Mouse (Mus musculus) C2C12 (cell line): Measurements from ENCODE around the gene Zfp655. TPM values are rescaled to one million over a fixed set of nuclear protein-coding genes. Genes with fewer than 3 reads are reported as not detected.

Experiments used
- H3K27me3 ChIP-seq: one replicate; pipeline ENCODE4 v1.6.1; 2011; ENCODE audit not compliant: control insufficient read depth, insufficient read depth, insufficient read length
- H3K36me3 ChIP-seq: one replicate; pipeline ENCODE4 v1.6.1; 2011; ENCODE audit not compliant: control insufficient read depth, insufficient read depth
- H3K4me3 ChIP-seq: one replicate; pipeline ENCODE4 v1.5.1; 2011; ENCODE audit warnings: mild to moderate bottlenecking, control low read depth; ENCODE audit not compliant: poor library complexity, insufficient read depth, severe bottlenecking
- H3K79me2 ChIP-seq: one replicate; pipeline ENCODE4 v1.6.1; 2011; ENCODE audit not compliant: control insufficient read depth, insufficient read depth
- H3K79me3 ChIP-seq: one replicate; pipeline ENCODE4 v1.6.1; 2011; ENCODE audit warnings: low read depth, control low read depth
- H3ac ChIP-seq: one replicate; pipeline ENCODE3; 2011; ENCODE audit warnings: low read depth; ENCODE audit not compliant: control insufficient read depth, insufficient read length
- CEBPB ChIP-seq: IDR thresholded peaks from one replicate; pipeline ENCODE4 v1.6.1; 2011; ENCODE audit warnings: low read depth, mild to moderate bottlenecking, control low read depth, moderate library complexity
- CTCF ChIP-seq: IDR thresholded peaks from one replicate; pipeline ENCODE4 v1.5.1; 2011; ENCODE audit not compliant: control insufficient read depth, insufficient read depth, insufficient read length
- FOSL1 ChIP-seq: IDR thresholded peaks from one replicate; pipeline ENCODE4 v1.8.0; 2011; ENCODE audit warnings: mild to moderate bottlenecking, low read length; ENCODE audit not compliant: poor library complexity, insufficient read depth, severe bottlenecking
- MAX ChIP-seq: IDR thresholded peaks from one replicate; pipeline ENCODE4 v1.6.1; 2011; ENCODE audit warnings: mild to moderate bottlenecking, control low read depth
- MYOD1 ChIP-seq: IDR thresholded peaks from one replicate; pipeline ENCODE4 v1.6.1; 2011; ENCODE audit warnings: low read depth; ENCODE audit not compliant: control insufficient read depth, insufficient read length
- MYOG ChIP-seq: IDR thresholded peaks from one replicate; pipeline ENCODE4 v1.6.1; 2011; ENCODE audit not compliant: control insufficient read depth, insufficient read length; ENCODE audit errors: extremely low read depth
- USF1 ChIP-seq: IDR thresholded peaks from one replicate; pipeline ENCODE4 v1.6.1; 2011; ENCODE audit warnings: low read depth, mild to moderate bottlenecking, control low read depth, moderate library complexity
- long read RNA-seq, 2 experiments: library from polyadenylated mRNA; unstranded; transcript quantifications; one replicate each; pipeline ENCODE4 v2.0.0; 2019 to 2020
- polyA plus RNA-seq: library from polyadenylated mRNA; unstranded; fragments of >200 nt; fragmentation: generic; extraction: Trizol; gene quantifications from one replicate; pipeline ENCODE4 v1.2.1, GENCODE M21; 2012; ENCODE audit warnings: missing spikeins

Gene Zfp655
- 7.7 TPM for polyA plus RNA-seq
- long read RNA-seq, experiment 1, full-length matches to known transcripts = 16 of 20 reads
- long read RNA-seq, experiment 1, partial matches to known transcripts = 0 of 20 reads
- long read RNA-seq, experiment 1, other reads (novel, unspliced or antisense) = 4 of 20 reads
- long read RNA-seq, experiment 2, full-length matches to known transcripts = 150 of 166 reads
- long read RNA-seq, experiment 2, partial matches to known transcripts = 1 of 166 reads
- long read RNA-seq, experiment 2, other reads (novel, unspliced or antisense) = 15 of 166 reads

DNA sequence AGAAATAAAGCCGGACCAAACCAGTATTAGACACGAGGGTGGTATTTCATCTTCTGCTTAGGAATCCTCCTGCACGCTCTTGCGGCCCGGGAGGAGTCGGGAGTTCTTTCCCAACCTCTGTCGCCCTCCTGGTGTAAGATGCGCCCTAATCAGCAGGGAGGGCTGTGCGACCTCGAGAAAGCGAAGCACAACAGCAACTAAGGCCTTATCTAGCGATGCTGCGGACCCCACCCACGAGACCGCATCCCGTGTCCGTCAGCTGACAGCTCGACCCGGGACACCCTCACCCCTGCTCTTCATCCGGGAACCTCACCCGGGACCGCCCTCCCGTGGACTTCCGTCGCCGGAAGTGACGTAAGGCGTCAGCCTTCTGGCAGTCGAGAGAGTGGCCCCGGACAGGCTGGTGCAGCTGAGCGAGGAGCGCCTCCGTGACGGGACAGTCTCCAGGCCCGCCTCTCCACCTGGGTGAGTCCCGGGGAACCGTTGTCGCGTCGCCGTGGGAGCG lies at the start of gene Zfp655:
Gene Zfp655, plus strand, starts transcription at position 349 of the 505 bp plus-strand sequence.
- Histone ChIP-seq H3ac (peak within 1 kb of the TSS; percentile 88), H3K79me2 (peaks cover 50% of the 10 kb centered on the region), H3K27me3 (no peaks in the 10 kb centered on the region), H3K4me3 (peak within 1 kb of the TSS; percentile 71), H3K36me3 (peaks cover 32% of the 10 kb centered on the region), H3K79me3 (peaks cover 38% of the 10 kb centered on the region)
- TF ChIP-seq CTCF (no peak), MAX (peak; percentile 57), USF1 (peak; percentile 71)

DNA sequence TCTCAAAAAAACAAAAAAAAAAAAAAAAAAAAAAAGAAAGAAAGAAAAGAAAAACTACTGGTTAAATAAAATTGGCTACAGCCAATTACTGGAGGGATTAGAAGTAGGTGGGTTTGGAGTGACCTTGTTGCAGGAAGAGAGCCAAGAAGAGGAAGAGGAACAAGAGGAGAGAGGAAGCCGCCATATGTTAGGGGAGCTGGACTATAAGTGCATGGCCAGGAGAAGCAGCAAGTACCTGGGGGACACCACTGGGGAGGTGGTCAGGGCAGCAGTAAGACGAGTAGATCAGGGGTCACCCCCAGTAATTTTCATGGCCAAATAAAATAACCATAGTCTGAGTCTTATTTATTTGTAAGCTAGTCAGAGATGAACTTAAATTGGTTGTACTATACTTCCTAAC lies 46.3 kb upstream of the Zfp655 start:
- peaks cover 49% of the 10 kb centered on the region for H3K79me2 ChIP-seq
- H3K27me3 ChIP-seq = no peaks in the 10 kb centered on the region
- no peak for TF ChIP-seq MYOG
- no peak for TF ChIP-seq FOSL1
- TF ChIP-seq CEBPB = no peak
- TF ChIP-seq CTCF = no peak
- no peak for TF ChIP-seq MYOD1
- no peak for TF ChIP-seq MAX
- TF ChIP-seq USF1 = no peak
- H3K36me3 ChIP-seq = peaks cover 58% of the 10 kb centered on the region
- no peak overlapping the region for H3ac ChIP-seq
- peaks cover 38% of the 10 kb centered on the region for H3K79me3 ChIP-seq
- no peak overlapping the region for H3K4me3 ChIP-seq

DNA sequence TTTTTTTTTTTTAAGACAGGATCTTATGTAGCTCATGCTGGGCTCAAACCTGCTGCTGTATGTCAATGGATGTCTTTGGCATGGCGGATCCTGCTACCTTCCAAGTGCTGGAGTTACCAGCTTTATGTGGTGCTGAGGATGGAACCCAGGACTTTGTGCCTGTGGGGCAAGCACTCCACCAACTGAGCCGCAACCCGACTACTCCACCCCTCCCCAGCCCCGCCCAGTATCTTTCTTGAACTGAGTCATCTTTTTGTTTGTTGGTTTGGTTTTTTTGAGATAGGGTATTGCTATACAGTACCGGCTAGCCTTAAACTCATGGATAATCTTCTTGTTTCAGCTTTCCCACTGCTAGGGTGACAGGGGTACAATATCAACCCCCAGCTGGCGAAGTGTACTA lies 42.1 kb upstream of the Zfp655 start:
- TF ChIP-seq MAX = no peak
- no peak for TF ChIP-seq USF1
- no peak for TF ChIP-seq MYOG
- TF ChIP-seq MYOD1 = no peak
- TF ChIP-seq FOSL1 = no peak
- no peak for TF ChIP-seq CTCF
- TF ChIP-seq CEBPB = no peak
- Histone ChIP-seq H3ac (no peak overlapping the region), H3K79me3 (peaks cover 47% of the 10 kb centered on the region), H3K36me3 (peaks cover 29% of the 10 kb centered on the region), H3K27me3 (no peaks in the 10 kb centered on the region), H3K4me3 (no peak overlapping the region), H3K79me2 (peaks cover 61% of the 10 kb centered on the region)

DNA sequence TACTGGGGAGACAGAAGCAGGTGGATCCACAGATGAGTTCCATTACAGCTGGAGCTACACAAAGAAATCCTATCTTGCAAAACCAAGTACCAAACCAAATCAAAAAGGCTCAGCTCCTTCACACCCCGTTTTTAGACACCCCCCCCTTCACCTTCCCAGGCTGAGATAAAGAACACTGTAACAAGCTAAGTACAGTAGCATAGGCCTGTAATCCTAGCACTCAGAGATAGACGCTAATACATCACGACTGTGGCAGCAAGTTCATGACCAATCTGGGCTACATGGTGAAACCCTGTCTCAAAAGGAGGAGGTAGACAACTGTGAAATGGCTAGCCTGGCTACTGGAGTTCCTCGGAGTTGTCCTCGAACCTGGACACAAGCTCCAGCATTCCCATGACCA lies 41.1 kb upstream of the Zfp655 start:
- peaks cover 23% of the 10 kb centered on the region for H3K36me3 ChIP-seq
- TF ChIP-seq MYOD1 (no peak), USF1 (no peak), MYOG (no peak), MAX (no peak), CTCF (no peak), CEBPB (no peak), FOSL1 (no peak)
- peak overlapping the region; percentile 93 for H3ac ChIP-seq
- peaks cover 60% of the 10 kb centered on the region for H3K79me2 ChIP-seq
- no peaks in the 10 kb centered on the region for H3K27me3 ChIP-seq
- H3K79me3 ChIP-seq = peaks cover 47% of the 10 kb centered on the region
- peak overlapping the region; percentile 90 for H3K4me3 ChIP-seq

DNA sequence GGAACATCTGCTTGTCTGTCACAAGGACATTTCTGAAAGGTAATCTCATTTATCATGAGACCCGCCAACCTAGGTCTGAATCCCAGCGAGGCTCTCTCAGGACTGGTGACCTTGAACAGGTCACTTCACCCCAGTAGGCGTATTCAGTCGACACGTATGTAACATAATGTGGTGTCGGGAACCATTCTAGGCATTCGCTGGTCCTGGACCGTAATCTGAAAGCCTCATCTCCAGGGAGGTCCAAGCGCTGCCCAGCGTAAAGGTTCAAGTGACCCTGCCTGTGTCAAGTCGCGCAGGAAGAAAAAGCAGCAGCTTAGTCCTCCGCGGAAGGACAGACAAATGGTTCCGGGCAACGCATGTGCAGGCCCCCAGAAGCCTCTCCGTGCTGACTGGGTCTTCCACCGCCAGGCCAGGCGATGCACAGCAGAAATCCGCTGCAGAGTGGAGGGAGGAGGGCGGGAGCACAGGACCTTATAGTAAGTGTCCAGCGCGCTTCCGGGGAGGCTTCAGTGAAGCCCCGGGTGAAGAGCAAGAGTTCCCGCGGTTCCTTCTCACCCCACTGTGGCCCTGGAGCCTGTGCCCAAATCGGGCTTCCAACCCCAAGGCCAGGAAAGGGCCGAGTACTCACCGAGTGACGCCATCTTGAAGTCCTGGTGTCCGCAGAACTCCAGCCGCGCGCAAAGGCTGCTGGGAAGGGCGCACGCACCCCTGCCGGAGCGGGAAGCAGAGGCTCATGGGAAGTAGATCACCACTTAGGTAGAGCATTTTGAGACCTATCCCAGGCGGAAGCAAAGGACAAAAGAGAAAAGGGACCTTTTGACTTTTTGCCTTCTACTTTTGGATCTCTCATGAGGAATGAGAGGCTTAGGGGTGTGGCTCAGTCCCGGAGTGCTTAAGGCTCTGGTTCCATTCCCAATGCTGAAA lies 40.4 kb upstream of the Zfp655 start:
- Histone ChIP-seq H3K27me3 (no peaks in the 10 kb centered on the region), H3K4me3 (peak overlapping the region; percentile 90), H3K79me2 (peaks cover 52% of the 10 kb centered on the region), H3ac (peak overlapping the region; percentile 93), H3K79me3 (peaks cover 45% of the 10 kb centered on the region), H3K36me3 (peaks cover 17% of the 10 kb centered on the region)
- peak; percentile 80 for TF ChIP-seq MAX
- no peak for TF ChIP-seq CEBPB
